Mouse (Mus musculus) liver, postnatal 0 days (tissue): ENCODE results near the gene Vmn1r54.

Experiments used
- CTCF ChIP-seq: sonication (generic); IDR thresholded peaks from 2 replicates; pipeline ENCODE4 v1.5.1; 2016; ENCODE audit warnings: antibody characterized with exemption, low read depth
- EP300 ChIP-seq: IDR thresholded peaks from 2 replicates; pipeline ENCODE4 v1.6.1; 2016; ENCODE audit warnings: antibody characterized with exemption, low read depth, mild to moderate bottlenecking

- TF ChIP-seq CTCF (no peak), EP300 (no peak)
These were observed 63.0 kb downstream of the Vmn1r54 start for GRCm38 (mm10) chr6:90308839-90309778.
